Mouse (Mus musculus): ENCODE results near the gene Myo15.
A peak's percentile ranks its signal among the peaks of the same experiment; 100 is the strongest.
"Not testable (repeated sequence)": the region's sequence is repeated elsewhere in the genome, so short reads cannot be mapped to it uniquely, and the experiment has no call there.

The Myo15 gene

GRCm38 (mm10) chr11:60469039-60469438 lies at the start of gene Myo15:
TSS of gene Myo15 (plus strand) at chr11:60469339.
- no peak for DNase-seq (ENCODE audit: low read depth)

GRCm38 (mm10) chr11:60422046-60422668 lies 47.0 kb upstream of the Myo15 start:
- peak; percentile 25 for DNase-seq (ENCODE audit: low read depth)

GRCm38 (mm10) chr11:60423006-60423405 lies 46.1 kb upstream of the Myo15 start:
- no peak for DNase-seq (ENCODE audit: low read depth)

- DNase-seq (ENCODE audit: low read depth), result no peak
Observed at GRCm38 (mm10) chr11:60426417-60426816, 42.7 kb upstream of the Myo15 start.

GRCm38 (mm10) chr11:60427628-60428027 lies 41.5 kb upstream of the Myo15 start:
- DNase-seq (ENCODE audit: low read depth), result no peak

- no peak for DNase-seq (ENCODE audit: low read depth)
Observed at GRCm38 (mm10) chr11:60433501-60433900, 35.6 kb upstream of the Myo15 start.

GRCm38 (mm10) chr11:60435133-60435532 lies 34.0 kb upstream of the Myo15 start:
- DNase-seq (ENCODE audit: low read depth), result no peak

GRCm38 (mm10) chr11:60436618-60437017 lies 32.5 kb upstream of the Myo15 start:
- peak; percentile 62 for DNase-seq (ENCODE audit: low read depth)

- DNase-seq (ENCODE audit: low read depth), result not testable (repeated sequence)
Observed at GRCm38 (mm10) chr11:60439621-60440020, 29.5 kb upstream of the Myo15 start.

GRCm38 (mm10) chr11:60440176-60440575 lies 29.0 kb upstream of the Myo15 start:
- DNase-seq (ENCODE audit: low read depth), result no peak

GRCm38 (mm10) chr11:60442896-60443295 lies 26.2 kb upstream of the Myo15 start:
- DNase-seq (ENCODE audit: low read depth), result no peak

- DNase-seq (ENCODE audit: low read depth), result no peak
Observed at GRCm38 (mm10) chr11:60444007-60444406, 25.1 kb upstream of the Myo15 start.

- peak; percentile 96 for DNase-seq (ENCODE audit: low read depth)
Observed at GRCm38 (mm10) chr11:60454080-60454744, 14.9 kb upstream of the Myo15 start, which contains the start of gene Drg2. TSS of gene Drg2 (plus strand) at chr11:60454591.

- no peak for DNase-seq (ENCODE audit: low read depth)
Observed at GRCm38 (mm10) chr11:60454745-60455087, 14.4 kb upstream of the Myo15 start.

GRCm38 (mm10) chr11:60457973-60458372 lies 11.2 kb upstream of the Myo15 start:
- DNase-seq (ENCODE audit: low read depth), result peak; percentile 54

- peak; percentile 73 for DNase-seq (ENCODE audit: low read depth)
Observed at GRCm38 (mm10) chr11:60465943-60466380, 3.2 kb upstream of the Myo15 start.

GRCm38 (mm10) chr11:60470743-60471142 lies 1.6 kb downstream of the Myo15 start:
- no peak for DNase-seq (ENCODE audit: low read depth)

GRCm38 (mm10) chr11:60474534-60474933 lies 5.4 kb downstream of the Myo15 start:
- DNase-seq (ENCODE audit: low read depth), result no peak

- DNase-seq (ENCODE audit: low read depth), result no peak
Observed at GRCm38 (mm10) chr11:60475668-60476362, 6.7 kb downstream of the Myo15 start.

- no peak for DNase-seq (ENCODE audit: low read depth)
Observed at GRCm38 (mm10) chr11:60478121-60478520, 9.0 kb downstream of the Myo15 start.

GRCm38 (mm10) chr11:60486267-60486666 lies 17.1 kb downstream of the Myo15 start:
- no peak for DNase-seq (ENCODE audit: low read depth)

- no peak for DNase-seq (ENCODE audit: low read depth)
Observed at GRCm38 (mm10) chr11:60492726-60493125, 23.6 kb downstream of the Myo15 start.

- DNase-seq (ENCODE audit: low read depth), result peak; percentile 26
Observed at GRCm38 (mm10) chr11:60495692-60496091, 26.6 kb downstream of the Myo15 start.
